Mouse (Mus musculus): ENCODE data around the gene Vapb. TPM values are rescaled to one million over a fixed set of nuclear protein-coding genes. Genes with fewer than 3 reads are reported as not detected.

Vapb gene
- 29.7 TPM for polyA plus RNA-seq (2017; shearing (Covaris generic))

DNA sequence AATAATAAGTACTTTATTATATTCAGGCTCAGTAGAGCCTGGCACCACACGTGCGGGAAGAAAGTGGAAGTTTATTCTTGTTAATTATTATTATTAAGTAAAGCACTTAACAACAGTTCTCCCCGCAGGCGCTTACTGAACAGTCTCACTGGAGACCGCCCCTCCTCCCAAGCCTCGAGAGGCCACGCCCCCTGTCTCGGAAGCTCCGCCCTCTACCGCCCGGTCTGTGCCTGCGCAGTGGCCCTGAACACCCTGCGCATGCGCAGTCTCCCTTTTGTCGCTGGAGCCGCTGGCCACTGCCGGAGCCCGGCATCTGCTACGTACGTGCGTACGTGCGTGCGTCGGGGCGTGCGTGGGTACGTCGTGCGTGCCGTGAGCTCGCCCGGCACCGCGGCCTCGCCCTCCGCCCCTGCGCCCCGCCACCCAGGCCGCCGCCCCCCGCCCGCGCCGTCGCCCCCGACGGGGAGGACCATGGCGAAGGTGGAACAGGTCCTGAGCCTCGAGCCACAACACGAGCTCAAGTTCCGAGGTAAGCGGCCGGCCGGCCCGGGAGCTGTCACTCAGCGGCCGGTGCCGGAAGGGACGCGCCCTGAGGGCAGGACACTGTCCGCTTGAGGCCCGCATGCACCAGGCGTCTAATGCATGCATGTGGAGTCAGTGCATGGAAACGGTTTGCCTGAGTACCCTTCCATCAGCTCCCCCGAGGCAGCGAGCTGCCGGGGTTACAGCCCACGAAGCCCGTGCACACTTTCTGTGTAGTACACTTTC, at the start of gene Vapb:
TSS of gene Vapb (plus strand) at position 290 of the 768 bp plus-strand sequence.

DNA sequence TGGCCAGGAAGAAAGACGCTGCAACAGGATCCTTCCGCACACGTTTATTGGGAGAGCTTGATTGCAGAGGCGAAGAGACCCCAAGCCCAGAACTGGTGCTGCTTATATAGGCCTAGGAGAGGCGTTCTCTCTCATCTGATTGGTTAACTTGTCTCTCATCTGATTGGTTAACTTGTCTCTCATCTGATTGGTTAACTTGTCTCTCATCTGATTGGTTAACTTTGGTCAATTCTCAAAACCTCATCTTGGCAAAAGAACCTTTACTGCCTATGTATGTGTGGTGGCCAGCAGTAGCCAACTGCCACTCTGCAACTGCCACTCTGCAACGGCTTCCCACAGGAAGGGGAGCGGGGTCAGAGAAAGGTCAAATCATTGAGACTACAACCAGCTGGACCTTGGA, 18.2 kb upstream of the Vapb start, which contains the start of gene 1700010B08Rik:
TSS of gene 1700010B08Rik (plus strand) at position 301 of the 400 bp plus-strand sequence.

Other genes with a start within 250 kb of the Vapb start
- gene 1700021F07Rik, start 214.9 kb upstream of the Vapb start, polyA plus RNA-seq (2017; shearing (Covaris generic)): not detected
- gene Ankrd60, start 159.1 kb upstream of the Vapb start, polyA plus RNA-seq (2017; shearing (Covaris generic)): not detected
- 52.5 TPM for gene Rab22a, start 77.8 kb upstream of the Vapb start, polyA plus RNA-seq (2017; shearing (Covaris generic))
- gene 1700010B08Rik, start 18.1 kb upstream of the Vapb start, polyA plus RNA-seq (2017; shearing (Covaris generic)): not detected